Mouse (Mus musculus) layer of hippocampus, adult 9-11 months (tissue): ENCODE data around the gene Adgrb3.

ENCODE experiments used
- DNase-seq: peaks from one replicate; pipeline ENCODE4 v3.0.0; 2022

The Adgrb3 gene

DNA sequence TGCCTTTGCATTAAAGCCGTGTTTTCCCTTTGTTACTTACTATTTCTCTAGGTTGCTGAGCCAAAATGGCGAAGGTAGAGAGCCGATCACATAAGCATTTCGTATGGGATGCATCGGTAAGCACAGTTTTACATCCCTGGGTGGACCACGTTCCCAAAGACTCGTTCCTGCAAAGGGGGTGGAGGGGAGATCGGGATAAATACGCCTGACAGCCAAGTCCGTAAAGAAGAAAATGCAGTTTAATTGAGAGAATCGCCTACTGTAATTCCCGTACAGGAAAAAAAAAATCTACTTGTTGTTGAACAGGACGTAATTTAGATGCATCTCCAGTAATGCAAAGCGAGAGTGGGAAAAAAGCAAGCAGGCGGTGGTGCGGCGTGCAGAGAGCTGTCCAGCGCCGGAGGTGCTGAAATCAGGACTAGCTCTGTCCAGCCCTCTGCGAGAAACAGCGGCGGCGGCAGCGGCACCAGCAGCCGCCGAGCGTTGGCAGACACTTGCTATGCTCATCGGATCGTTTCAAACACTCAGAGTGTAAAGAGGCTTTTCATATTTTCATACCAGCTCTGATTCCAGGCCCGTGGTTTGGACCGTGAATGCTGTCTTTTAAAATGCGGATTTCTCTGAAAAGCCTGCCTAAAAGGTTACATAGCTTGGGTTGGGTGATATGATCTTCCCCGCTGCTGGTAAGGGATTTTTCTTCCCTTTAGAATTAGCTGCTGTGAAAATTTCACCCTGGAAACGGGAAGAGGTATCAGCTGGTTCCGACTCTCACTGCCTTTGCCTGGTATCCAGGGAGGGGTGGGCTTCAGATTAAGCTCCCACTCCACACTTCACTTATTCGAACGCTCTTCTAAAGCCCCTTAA lies 600.9 kb downstream of the Adgrb3 start:
- DNase-seq: peak; percentile 54

DNA sequence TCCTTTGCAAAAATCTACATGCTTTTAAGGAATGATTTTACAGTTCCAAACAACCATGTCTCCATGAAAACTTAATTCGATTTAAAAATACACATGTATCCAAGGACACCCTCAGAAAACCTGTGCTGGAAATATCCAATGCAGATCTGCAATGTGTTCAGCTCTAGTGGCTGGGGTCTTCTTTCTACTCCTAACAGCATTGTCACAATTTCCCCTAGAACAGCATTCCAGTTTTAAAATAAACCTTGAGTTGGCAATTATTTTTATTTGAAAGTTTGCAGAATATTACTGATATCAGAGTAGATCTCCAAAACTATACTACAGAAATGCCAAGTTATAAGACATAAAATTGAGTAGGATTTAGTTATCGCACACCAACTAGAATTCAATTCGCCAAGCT lies 601.6 kb downstream of the Adgrb3 start:
- no peak for DNase-seq

DNA sequence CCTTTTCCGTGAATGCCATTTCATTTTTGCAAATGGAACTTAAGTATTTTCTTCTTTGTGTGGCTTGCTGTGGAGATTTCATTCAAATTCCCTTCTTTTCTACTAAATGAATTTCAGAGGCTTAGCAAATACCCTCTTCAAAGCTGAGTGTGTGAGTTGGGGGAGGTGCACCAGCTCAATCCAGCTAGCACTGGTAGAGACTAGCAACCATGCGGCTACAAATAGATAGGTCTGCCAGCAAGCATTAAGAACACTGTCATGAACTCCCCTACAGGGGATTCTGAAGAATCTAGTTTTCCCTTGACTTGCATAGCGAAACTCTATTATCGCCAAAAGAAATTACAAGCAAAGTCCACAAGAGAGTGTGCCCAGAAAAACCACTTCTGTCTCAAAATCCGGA lies 624.9 kb downstream of the Adgrb3 start:
- no peak for DNase-seq

DNA sequence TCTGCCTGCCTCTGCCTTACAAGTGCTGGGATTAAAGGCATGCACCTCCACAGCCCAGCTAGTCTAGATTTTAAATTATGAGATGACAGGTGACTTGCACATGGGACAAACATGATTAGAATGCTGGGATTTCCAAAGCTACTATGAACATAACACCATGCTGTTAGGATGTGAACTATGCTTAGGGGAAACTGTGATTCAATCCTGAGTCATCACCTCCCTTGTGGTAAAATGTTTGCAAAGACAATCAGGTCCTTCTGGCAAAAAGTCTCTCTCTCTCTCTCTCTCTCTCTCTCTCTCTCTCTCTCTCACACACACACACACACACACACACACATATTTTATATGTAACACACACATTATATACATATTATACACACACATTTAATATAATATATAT lies 630.1 kb downstream of the Adgrb3 start:
- no peak for DNase-seq

DNA sequence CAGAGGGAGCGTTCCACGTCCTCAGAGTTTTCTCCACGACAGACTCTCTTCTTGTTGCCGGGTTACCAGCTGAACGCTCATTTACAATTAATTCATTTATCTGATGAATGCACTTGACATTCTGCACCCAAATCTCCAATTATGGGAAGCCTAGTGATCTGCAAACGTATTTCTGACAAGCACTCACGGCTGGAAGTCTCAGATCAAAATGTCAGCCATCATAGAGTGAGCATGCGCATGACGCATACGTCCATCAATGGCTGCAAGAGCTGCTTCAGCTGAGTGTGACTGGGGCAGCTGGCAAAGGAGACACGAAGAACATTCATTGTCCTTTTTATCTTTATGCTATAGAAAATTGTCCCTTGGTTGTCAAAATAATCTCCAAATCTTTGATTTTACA lies 637.5 kb downstream of the Adgrb3 start:
- DNase-seq: no peak

GRCm38 (mm10) chr1:25189261-25189660 lies 640.2 kb downstream of the Adgrb3 start:
- no peak for DNase-seq

GRCm38 (mm10) chr1:25185909-25186308 lies 643.6 kb downstream of the Adgrb3 start:
- DNase-seq: no peak

DNA sequence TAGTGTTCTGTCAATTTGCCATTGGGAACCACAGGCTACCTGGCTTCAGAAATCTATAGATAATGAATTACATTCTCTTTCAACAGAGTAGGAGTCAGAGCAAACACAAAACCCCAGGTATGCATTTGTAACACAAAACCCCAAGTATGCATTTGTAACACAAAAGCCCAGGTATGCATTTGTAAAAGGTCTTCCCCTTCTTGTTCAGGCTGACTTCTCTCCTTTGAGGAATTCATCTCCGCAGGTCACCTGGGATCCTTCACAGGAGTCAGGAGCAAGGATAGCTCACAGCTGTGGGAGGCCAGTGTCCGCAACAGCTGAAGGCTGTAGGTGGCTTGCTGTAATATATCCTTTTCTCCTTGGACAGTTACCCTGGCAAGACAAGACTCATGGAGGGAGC lies 647.6 kb downstream of the Adgrb3 start:
- no peak for DNase-seq

GRCm38 (mm10) chr1:25180615-25181014 lies 648.9 kb downstream of the Adgrb3 start:
- DNase-seq: no peak

DNA sequence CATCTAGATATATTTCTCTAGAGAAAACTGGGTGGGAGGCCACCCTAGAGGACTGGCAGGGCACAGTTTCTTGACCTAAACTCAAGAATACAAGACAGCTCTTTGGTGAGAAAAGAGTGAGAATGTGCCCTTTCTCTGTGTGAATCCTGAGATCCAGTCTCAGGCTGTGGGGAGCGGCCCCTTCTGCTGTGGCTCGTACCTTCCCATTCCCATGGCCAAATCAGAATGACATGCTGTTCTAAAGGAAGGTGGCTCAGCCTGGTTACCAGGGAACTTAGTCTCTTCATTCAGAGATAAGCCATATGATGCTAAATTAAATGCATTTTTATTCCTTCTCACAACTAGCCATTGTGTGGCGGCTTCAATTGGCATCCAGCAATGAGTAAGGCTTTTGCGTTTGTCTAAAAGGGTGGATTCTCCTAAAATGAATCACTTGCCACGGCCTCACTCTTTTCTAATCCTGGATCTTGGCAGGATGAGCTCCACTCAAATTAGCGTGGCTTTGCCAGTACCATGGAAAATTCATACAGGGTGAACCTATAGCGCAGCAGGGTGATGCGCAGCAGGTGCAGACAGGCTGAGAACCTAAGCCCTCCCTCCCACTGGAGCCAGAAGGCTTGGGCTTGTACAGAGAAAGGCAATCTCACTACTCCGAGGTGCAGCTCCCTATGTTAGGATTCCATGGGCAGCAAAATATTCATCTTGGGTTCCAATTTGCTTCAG lies 649.5 kb downstream of the Adgrb3 start:
- DNase-seq: peak; percentile 51

DNA sequence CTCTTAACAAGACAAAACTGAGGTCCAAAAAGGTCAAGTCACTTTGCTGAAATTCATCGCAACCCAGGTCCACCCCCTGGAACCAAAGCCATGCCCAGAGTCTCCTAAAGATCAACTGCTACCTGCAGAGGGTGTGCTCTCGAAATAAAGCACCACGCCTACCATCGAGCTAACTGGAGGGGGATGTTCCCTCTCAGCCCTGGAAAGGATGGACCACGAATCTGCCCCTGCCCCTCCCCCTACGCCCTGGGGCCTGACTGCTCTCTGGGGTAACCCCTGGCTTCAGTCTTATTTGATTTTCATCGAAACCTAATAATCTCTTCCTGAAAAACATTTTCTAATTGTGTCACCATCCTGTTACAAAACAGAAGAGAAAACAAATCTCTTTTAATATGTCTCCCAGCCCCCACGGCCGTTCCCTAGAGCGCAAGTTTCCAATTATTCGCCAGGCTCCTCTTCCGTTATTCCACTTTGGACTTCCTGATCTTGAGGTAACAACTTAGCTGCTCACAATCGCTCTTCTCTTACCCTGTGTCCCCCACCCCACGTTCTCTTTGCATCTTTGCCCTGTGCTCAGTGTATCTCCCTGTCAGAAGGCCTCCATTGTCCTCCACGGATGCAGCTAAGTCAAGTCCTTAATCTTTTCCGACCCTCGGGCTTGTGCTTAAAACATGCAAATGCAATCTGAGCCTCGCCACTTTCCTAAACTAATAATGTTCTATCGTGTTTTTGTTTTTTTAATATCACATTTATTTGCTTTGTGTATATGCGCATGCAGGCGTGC lies 651.0 kb downstream of the Adgrb3 start:
- no peak for DNase-seq

GRCm38 (mm10) chr1:25167120-25167519 lies 662.4 kb downstream of the Adgrb3 start:
- DNase-seq: no peak

- peak; percentile 87 for DNase-seq
Measured at GRCm38 (mm10) chr1:25166036-25166796, 663.3 kb downstream of the Adgrb3 start.

- no peak for DNase-seq
Measured at GRCm38 (mm10) chr1:25163561-25163960, 665.9 kb downstream of the Adgrb3 start.

DNA sequence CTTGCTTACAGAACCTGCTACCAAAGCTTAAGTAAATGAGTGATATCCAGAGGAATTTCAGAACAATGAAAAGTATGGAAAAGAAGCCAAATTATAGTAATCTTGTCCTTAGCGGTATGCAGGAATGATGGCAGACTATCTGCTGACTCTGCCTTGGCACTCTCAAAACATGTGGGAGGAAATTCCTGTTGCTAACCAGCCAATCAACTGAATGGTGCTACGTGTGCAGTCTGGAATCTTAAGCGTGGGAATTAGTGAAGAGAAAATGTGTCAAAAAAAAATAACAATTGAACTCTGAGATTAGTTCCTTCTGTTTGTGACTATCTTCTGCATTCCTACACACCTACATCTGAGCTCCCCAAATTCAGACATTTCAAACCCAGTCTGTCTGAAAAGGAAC lies 683.3 kb downstream of the Adgrb3 start:
- DNase-seq: peak; percentile 67

- no peak for DNase-seq
Measured at GRCm38 (mm10) chr1:25132150-25132824, 697.2 kb downstream of the Adgrb3 start.

GRCm38 (mm10) chr1:25115512-25115911 lies 714.0 kb downstream of the Adgrb3 start:
- no peak for DNase-seq

DNA sequence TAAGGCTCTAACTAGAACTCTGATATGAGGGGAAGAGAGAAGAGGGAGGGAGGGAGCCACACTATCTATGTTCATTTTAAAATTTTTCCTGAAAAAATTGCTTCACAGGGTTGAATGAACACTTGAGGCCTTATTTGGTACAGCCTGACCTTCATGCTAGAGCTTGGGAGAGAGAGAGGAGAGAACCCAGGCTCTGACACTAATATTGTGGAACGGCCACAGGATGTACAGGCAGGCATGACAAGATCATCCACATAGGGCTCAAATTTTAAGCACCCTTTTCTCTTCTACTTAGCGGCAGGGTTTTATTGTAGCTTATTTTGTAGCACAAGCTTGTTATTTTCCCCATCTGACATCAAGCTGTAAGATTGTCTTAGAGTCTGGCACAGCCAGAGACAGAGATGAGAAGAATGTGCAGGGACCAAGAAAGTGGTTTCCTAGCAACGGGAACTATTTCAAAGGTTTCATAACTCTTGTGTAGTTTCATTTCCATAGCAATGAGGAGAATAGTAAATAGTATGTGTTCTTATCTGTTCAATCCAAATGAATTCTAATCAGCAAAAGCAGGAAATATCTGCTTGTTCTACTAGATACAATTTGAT lies 721.9 kb downstream of the Adgrb3 start:
- DNase-seq: peak; percentile 48

- no peak for DNase-seq
Measured at GRCm38 (mm10) chr1:25106679-25107078, 722.8 kb downstream of the Adgrb3 start.

DNA sequence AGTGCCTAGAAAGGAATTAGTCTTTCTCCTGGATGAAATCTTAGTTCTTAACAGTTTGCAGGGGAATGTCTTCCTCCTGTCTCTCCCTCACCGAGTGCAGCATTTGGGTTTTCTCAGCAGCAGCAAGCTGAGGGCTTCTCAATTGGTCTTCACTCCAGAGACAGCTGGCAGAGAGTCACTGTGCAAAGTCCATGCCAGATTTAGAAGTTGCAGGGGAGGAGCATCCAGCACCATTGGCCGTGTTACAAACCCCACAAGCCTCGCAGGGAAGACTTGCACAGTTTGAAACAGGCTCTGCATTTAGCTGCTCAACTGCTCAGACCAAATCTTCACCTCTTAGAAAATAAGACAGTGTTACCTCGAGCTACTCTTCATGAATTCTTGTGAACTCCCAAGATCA lies 724.1 kb downstream of the Adgrb3 start:
- DNase-seq: peak; percentile 93

DNA sequence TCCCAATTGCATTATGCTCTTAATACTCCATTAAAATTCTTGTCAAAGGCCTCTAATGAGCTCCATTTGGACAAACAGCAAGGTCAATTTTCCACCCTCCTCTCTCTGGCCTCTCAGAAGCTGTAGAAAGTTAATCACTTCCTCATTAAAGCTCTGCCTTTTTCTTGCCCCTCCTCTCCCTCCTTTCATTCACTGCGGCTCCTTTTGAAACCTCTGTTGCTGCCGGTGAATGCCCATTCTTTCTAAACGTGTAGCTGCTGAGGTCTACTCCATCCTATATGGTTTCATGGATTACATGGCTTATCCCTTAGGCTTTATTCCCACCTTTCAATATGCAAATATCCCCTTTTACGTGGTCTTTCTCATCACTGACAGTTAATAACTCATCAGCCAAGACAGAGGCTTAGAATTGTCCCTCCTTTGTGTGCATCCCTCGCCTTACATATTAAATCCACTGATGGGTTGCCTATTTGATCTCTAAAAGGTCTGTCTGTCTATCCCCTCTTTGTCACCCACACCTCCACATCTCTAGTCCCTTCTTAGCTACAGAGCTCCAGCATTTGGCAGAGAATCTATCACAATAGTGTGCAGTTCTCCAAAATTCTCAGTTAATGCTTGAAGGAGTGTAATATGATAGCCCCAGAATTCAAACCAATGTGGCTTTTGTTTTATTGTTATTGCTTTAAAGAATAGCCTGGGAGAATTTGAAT lies 741.3 kb downstream of the Adgrb3 start:
- DNase-seq: no peak
